Mouse (Mus musculus): ENCODE data around the gene Cldn12.

The Cldn12 gene

GRCm38 (mm10) chr5:5494269-5495005 is 20.3 kb downstream of the Cldn12 start:
- no peak for DNase-seq (ENCODE audit: low spot score in 2 of 2)

DNA sequence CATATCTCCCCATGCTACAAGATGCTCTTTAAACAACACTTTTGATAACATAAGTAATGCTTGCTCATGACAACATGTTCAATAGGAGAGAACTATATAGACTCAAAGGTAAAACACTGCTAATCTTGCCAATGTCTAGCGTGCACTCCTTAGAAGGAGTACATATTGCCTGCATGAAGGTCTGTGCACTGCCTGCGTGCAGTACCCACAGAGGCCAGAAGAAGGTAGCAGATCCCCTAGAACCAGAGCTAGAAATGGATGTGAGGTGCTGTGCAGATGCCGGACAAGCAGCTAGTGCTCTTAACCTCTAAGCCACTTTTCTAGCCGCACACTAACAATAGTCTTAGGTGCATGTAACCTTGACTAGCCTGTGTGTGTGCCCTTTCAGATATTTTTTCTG is 22.6 kb downstream of the Cldn12 start:
- DNase-seq (ENCODE audit: low spot score in 2 of 2), result no peak

GRCm38 (mm10) chr5:5486071-5486470 is 28.7 kb downstream of the Cldn12 start:
- DNase-seq (ENCODE audit: low spot score in 2 of 2), result no peak

GRCm38 (mm10) chr5:5483254-5483858 is 31.4 kb downstream of the Cldn12 start:
- no peak for DNase-seq (ENCODE audit: low spot score in 2 of 2)

GRCm38 (mm10) chr5:5481662-5482061 is 33.1 kb downstream of the Cldn12 start:
- DNase-seq (ENCODE audit: low spot score in 2 of 2), result no peak

DNA sequence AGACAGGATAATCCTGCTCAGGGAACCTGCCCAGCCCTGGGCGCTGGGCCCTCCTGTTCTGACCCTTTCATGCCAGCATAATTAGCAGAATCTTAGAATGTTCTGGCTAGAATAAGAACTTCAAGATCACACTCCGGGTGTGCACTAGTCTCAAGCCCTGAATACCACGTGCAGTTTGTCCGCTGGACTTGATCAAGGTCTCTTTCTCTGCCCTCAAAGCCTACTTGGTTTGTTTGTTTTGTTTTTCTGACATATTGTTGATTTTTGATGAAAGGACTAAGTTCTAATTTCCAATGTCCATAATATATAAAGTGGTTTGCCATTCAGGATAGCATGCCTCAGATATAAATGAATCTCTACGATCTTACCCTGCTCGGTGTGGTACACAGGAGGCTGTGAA is 35.7 kb downstream of the Cldn12 start, which contains the start of gene 1700015F17Rik:
Gene 1700015F17Rik (minus strand): TSS at position 101 of the 400 bp plus-strand sequence.
- DNase-seq (ENCODE audit: low spot score in 2 of 2), result no peak

- no peak for DNase-seq (ENCODE audit: low spot score in 2 of 2)
Measured at GRCm38 (mm10) chr5:5476133-5476532, 38.6 kb downstream of the Cldn12 start.

DNA sequence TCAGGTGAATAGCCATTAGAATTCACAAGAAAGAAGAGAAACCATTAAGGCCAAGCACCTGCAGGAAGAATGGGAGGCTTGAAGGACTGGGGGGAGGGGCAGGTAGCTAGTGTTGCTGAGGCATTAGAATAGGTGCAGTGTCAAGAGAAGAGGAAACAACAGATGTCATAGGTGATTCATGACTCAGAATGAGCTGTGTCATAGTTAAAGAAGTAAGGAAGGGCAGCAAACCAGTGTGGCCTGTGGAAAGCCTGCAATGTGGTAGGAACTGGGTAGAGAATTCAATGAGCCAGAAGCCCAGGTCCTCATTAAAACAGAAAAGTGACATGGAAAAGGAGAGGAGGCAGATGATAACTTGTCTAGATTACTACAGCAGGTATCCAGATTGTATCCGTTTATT is 49.5 kb downstream of the Cldn12 start:
- no peak for DNase-seq (ENCODE audit: low spot score in 2 of 2)
